Mouse (Mus musculus) neural tube, embryonic 13.5 days (tissue): Measurements from ENCODE around the gene Camta1. TPM values are rescaled to one million over a fixed set of nuclear protein-coding genes. Genes with fewer than 3 reads are reported as not detected.

Source experiments
- ATAC-seq: fragments of 200-750 bp; cut with Nextera tagmentation; 2 replicates; pipeline ENCODE4 v1.8.0; 2017; ENCODE audit warnings: low read depth, mild to moderate bottlenecking, moderate TSS enrichment, moderate library complexity
- H3K27ac ChIP-seq: fragments of 300-500 bp; sonication (generic); replicated peaks from 2 replicates; pipeline ENCODE4 v1.5.1; 2015; ENCODE audit warnings: moderate library complexity, mild to moderate bottlenecking, inconsistent platforms
- H3K27me3 ChIP-seq: fragments of 300-500 bp; sonication (generic); 2 replicates; pipeline ENCODE4 v1.6.1; 2015; ENCODE audit warnings: mild to moderate bottlenecking, inconsistent platforms
- H3K36me3 ChIP-seq: fragments of 300-500 bp; sonication (generic); 2 replicates; pipeline ENCODE4 v1.6.1; 2015; ENCODE audit warnings: mild to moderate bottlenecking, inconsistent platforms
- H3K4me1 ChIP-seq: fragments of 300-500 bp; sonication (generic); replicated peaks from 2 replicates; pipeline ENCODE4 v1.6.1; 2015; ENCODE audit warnings: inconsistent platforms
- H3K4me2 ChIP-seq: fragments of 300-500 bp; sonication (generic); 2 replicates; pipeline ENCODE4 v1.6.1; 2015; ENCODE audit warnings: inconsistent platforms, mild to moderate bottlenecking, moderate library complexity
- H3K4me3 ChIP-seq: fragments of 300-500 bp; sonication (generic); 2 replicates; pipeline ENCODE4 v1.5.1; 2015; ENCODE audit warnings: mild to moderate bottlenecking, inconsistent platforms
- H3K9ac ChIP-seq: fragments of 300-500 bp; sonication (generic); 2 replicates; pipeline ENCODE4 v1.6.1; 2015; ENCODE audit warnings: moderate library complexity, mild to moderate bottlenecking, inconsistent platforms
- H3K9me3 ChIP-seq: fragments of 300-500 bp; sonication (generic); 2 replicates; pipeline ENCODE4 v1.6.1; 2016; ENCODE audit warnings: inconsistent platforms
- WGBS: fragments of 180-500 bp; shearing (Covaris S2); methylation state at CpG from one replicate; pipeline ENCODE4 v1.1.7; 2015; 5-methylcytosine and 5-hydroxymethylcytosine counted together
- polyA plus RNA-seq: library from polyadenylated mRNA; unstranded; fragments of >200 nt; fragmentation: Nextera tagmentation; extraction: Ambion mirVana; gene quantifications from 2 replicates; pipeline ENCODE4 v1.2.1, GENCODE M21; 2015

Camta1 gene
- polyA plus RNA-seq, 1 experiment from 2014 or later = 165 TPM

- H3K9ac ChIP-seq = no peak overlapping the region
- H3K36me3 ChIP-seq = no peaks in the 10 kb centered on the region
- peaks cover 11% of the 10 kb centered on the region for H3K27me3 ChIP-seq
- WGBS = 33% methylated on average over 4 of the region's 4 CpGs
- ATAC-seq = no peak
- H3K4me1 ChIP-seq = peaks cover 55% of the 10 kb centered on the region
- no peak overlapping the region for H3K4me3 ChIP-seq
- H3K9me3 ChIP-seq = no peaks in the 10 kb centered on the region
- no peak overlapping the region for H3K4me2 ChIP-seq
- no peak overlapping the region for H3K27ac ChIP-seq
These were observed 707.4 kb downstream of the Camta1 start for GRCm38 (mm10) chr4:151154306-151154705.

DNA sequence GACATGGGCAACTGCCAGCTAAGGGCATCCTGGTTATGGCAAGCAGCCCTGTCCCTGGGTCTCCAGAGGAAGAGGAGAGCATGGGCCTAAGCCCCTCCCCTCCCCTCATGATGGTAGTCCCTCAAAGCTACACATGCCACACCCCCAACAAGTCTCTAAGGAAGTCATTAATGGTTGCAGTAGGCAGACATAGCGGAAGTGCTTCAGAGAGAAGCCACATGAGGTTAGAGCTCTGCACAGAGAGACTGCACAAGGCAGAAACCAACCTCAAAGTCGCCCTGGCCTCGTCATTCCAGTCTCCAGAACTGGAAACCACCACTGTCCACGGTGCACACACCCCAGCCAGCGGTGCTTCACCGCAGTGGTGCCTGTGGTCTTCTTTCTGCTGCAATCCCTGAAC, 709.7 kb downstream of the Camta1 start:
- ATAC-seq = no peak
- Histone ChIP-seq H3K27ac (peak overlapping the region; percentile 88), H3K27me3 (no peaks in the 10 kb centered on the region), H3K9ac (0 out of 2 replicates have a peak overlapping the region, but pooled peaks have one; percentile 38), H3K9me3 (no peaks in the 10 kb centered on the region), H3K4me3 (no peak overlapping the region), H3K36me3 (no peaks in the 10 kb centered on the region), H3K4me2 (no peak overlapping the region), H3K4me1 (peaks cover 73% of the 10 kb centered on the region)
- WGBS = 64% methylated on average over 6 of the region's 6 CpGs

DNA sequence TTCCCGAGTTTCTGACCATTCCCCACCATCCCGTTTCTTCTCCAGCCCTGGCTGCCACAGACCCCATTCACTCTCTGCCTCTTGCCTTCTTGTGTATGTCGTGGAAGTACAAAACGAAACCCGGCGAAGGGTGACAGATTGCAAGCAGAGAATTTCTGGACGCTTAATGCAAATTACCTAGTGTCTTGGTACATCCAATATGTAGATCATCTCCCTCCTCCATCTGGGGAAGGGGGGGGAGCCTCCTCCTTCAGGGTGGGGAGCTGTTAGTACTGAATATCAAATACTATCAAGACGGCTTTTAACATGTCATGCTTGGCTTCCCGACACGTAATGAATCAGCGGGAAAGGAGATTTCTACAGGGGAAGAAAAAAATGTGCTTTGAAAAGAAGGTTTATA, 710.8 kb downstream of the Camta1 start:
- no peaks in the 10 kb centered on the region for H3K27me3 ChIP-seq
- H3K27ac ChIP-seq = peak overlapping the region; percentile 88
- H3K9ac ChIP-seq = no peak overlapping the region
- no peak overlapping the region for H3K4me3 ChIP-seq
- WGBS = 54% methylated on average over 11 of the region's 11 CpGs
- H3K4me1 ChIP-seq = peaks cover 73% of the 10 kb centered on the region
- no peak overlapping the region for H3K4me2 ChIP-seq
- no peaks in the 10 kb centered on the region for H3K36me3 ChIP-seq
- no peaks in the 10 kb centered on the region for H3K9me3 ChIP-seq
- no peak for ATAC-seq

DNA sequence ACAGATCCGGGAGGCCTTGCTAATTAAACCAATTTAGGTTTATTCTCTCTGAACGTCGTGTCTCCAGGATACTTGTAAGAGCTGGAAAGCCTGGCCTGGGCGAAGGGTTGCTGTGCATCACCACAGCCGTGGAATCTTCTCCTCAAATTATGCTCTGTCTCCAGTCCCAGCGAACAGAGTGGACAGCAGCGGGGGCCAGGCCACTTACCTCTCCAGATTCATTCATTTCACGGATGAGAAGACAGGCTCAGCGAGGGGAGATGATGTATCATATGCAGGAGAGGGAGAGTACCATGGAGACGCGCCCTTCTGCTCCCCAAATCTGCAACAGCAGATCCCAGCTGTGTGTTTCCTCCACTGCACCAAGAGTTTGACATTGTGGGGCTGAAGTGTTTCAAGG, 711.6 kb downstream of the Camta1 start:
- 62% methylated on average over 11 of the region's 11 CpGs for WGBS
- no peak overlapping the region for H3K9ac ChIP-seq

GRCm38 (mm10) chr4:151147541-151147940, 714.1 kb downstream of the Camta1 start:
- Histone ChIP-seq H3K9me3 (peaks cover 10% of the 10 kb centered on the region; the same call in 1 of the 2 replicates), H3K9ac (no peak overlapping the region), H3K27me3 (no peaks in the 10 kb centered on the region), H3K36me3 (peaks cover 17% of the 10 kb centered on the region), H3K4me1 (peaks cover 49% of the 10 kb centered on the region), H3K27ac (peak overlapping the region; percentile 46), H3K4me3 (no peak overlapping the region), H3K4me2 (no peak overlapping the region)
- WGBS = 12% methylated on average over 12 of the region's 12 CpGs
- no peak for ATAC-seq

More for the DNA sequence above, 711.6 kb downstream of the Camta1 start:
- H3K4me2 ChIP-seq = no peak overlapping the region
- H3K4me3 ChIP-seq = no peak overlapping the region
- ATAC-seq = no peak
- no peaks in the 10 kb centered on the region for H3K9me3 ChIP-seq
- H3K4me1 ChIP-seq = peaks cover 73% of the 10 kb centered on the region
- H3K27ac ChIP-seq = peak overlapping the region; percentile 88
- no peaks in the 10 kb centered on the region for H3K27me3 ChIP-seq
- peaks cover 2% of the 10 kb centered on the region; the same call in 1 of the 2 replicates for H3K36me3 ChIP-seq

- no peak overlapping the region for H3K9ac ChIP-seq
- no peak overlapping the region for H3K27ac ChIP-seq
- ATAC-seq = no peak
- peaks cover 17% of the 10 kb centered on the region for H3K36me3 ChIP-seq
- no peak overlapping the region for H3K4me3 ChIP-seq
- 85% methylated on average over 14 of the region's 14 CpGs for WGBS
- H3K4me1 ChIP-seq = peaks cover 43% of the 10 kb centered on the region
- no peaks in the 10 kb centered on the region for H3K27me3 ChIP-seq
- no peak overlapping the region for H3K4me2 ChIP-seq
- H3K9me3 ChIP-seq = peaks cover 10% of the 10 kb centered on the region; the same call in 1 of the 2 replicates
These were observed 717.6 kb downstream of the Camta1 start for GRCm38 (mm10) chr4:151144121-151144520.

GRCm38 (mm10) chr4:151141196-151141880, 720.3 kb downstream of the Camta1 start:
- peaks cover 17% of the 10 kb centered on the region for H3K36me3 ChIP-seq
- peak; percentile 64 for ATAC-seq
- H3K4me1 ChIP-seq = peaks cover 44% of the 10 kb centered on the region
- H3K4me3 ChIP-seq = peak overlapping the region; percentile 10; the same call in 1 of the 2 replicates
- H3K9me3 ChIP-seq = peaks cover 10% of the 10 kb centered on the region; the same call in 1 of the 2 replicates
- no peaks in the 10 kb centered on the region for H3K27me3 ChIP-seq
- 4% methylated on average over 13 of the region's 13 CpGs for WGBS
- peak overlapping the region; percentile 52 for H3K4me2 ChIP-seq
- H3K27ac ChIP-seq = peak overlapping the region; percentile 98
- peak overlapping the region; percentile 66 for H3K9ac ChIP-seq

GRCm38 (mm10) chr4:151140368-151140982, 721.2 kb downstream of the Camta1 start:
- WGBS = under 1% methylated on average over 20 of the region's 20 CpGs
- H3K4me2 ChIP-seq = peak overlapping the region; percentile 52
- H3K9me3 ChIP-seq = peaks cover 10% of the 10 kb centered on the region; the same call in 1 of the 2 replicates
- H3K4me1 ChIP-seq = peaks cover 44% of the 10 kb centered on the region
- H3K27ac ChIP-seq = peak overlapping the region; percentile 98
- peak overlapping the region; percentile 66 for H3K9ac ChIP-seq
- H3K4me3 ChIP-seq = peak overlapping the region; percentile 15; the same call in 1 of the 2 replicates
- ATAC-seq = peak; percentile 78
- peaks cover 17% of the 10 kb centered on the region for H3K36me3 ChIP-seq
- H3K27me3 ChIP-seq = no peaks in the 10 kb centered on the region

DNA sequence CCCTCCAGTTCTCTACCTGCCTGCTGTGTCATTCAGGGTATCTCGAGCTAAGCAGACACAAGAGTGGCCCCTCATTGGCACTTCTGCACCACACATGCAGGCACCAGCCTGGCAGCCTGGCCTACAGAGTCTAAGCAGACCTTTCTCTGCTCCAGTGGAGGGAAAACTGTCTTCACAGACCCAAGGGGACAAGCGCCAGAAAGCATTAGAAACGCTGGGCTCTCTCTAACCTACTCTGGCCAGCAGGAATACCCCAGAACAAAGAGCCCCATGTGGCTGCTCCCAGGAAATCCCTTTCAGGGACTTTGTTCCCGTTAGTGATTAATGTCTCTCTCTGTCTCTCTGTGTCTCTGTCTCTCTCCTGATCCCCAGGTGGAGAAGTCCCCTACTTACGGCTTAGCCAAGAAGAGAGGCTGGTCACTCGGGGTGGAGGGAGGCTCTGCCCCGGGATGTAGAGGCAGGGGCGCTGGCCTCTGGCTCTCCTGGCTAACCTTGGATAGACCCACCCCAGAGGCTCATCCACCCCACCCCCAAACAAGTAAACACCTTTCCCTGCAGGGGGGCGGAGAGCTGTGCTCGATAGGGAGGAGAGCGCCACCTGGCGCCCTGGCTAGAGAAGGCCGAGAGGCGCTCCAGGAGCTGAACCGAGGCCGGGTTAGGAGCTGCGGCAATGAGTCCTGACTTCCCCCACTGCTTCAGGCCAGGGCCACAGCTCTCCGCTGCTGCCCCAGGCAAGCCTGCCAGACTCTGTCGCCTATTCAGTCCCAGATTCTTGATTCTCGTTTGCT, 722.4 kb downstream of the Camta1 start:
- peak overlapping the region; percentile 52 for H3K4me2 ChIP-seq
- H3K9ac ChIP-seq = peak overlapping the region; percentile 64
- H3K36me3 ChIP-seq = peaks cover 7% of the 10 kb centered on the region
- peak overlapping the region; percentile 98 for H3K27ac ChIP-seq
- H3K4me3 ChIP-seq = peak overlapping the region; percentile 8
- WGBS = 6% methylated on average over 20 of the region's 20 CpGs
- peak; percentile 17; the same call in 1 of the 2 replicates for ATAC-seq
- no peaks in the 10 kb centered on the region for H3K27me3 ChIP-seq
- peaks cover 44% of the 10 kb centered on the region for H3K4me1 ChIP-seq
- H3K9me3 ChIP-seq = peaks cover 5% of the 10 kb centered on the region; the same call in 1 of the 2 replicates

- Histone ChIP-seq H3K4me1 (peaks cover 44% of the 10 kb centered on the region), H3K4me3 (peak overlapping the region; percentile 15; the same call in 1 of the 2 replicates), H3K9me3 (no peaks in the 10 kb centered on the region), H3K36me3 (peaks cover under 1% of the 10 kb centered on the region; the same call in 1 of the 2 replicates), H3K9ac (peak overlapping the region; percentile 64), H3K4me2 (peak overlapping the region; percentile 52), H3K27ac (peak overlapping the region; percentile 98), H3K27me3 (no peaks in the 10 kb centered on the region)
- no peak for ATAC-seq
- 26% methylated on average over 2 of the region's 2 CpGs for WGBS
These were observed 723.1 kb downstream of the Camta1 start for GRCm38 (mm10) chr4:151138586-151138985.

GRCm38 (mm10) chr4:151138135-151138534, 723.5 kb downstream of the Camta1 start:
- Histone ChIP-seq H3K27me3 (no peaks in the 10 kb centered on the region), H3K9me3 (no peaks in the 10 kb centered on the region), H3K4me3 (peak overlapping the region; percentile 15; the same call in 1 of the 2 replicates), H3K4me2 (peak overlapping the region; percentile 52), H3K36me3 (no peaks in the 10 kb centered on the region), H3K9ac (peak overlapping the region; percentile 64), H3K4me1 (peaks cover 44% of the 10 kb centered on the region), H3K27ac (peak overlapping the region; percentile 98)
- whole genome bisulfite sequencing = 16% methylated on average over 10 of the region's 10 CpGs
- no peak for ATAC-seq
